Mouse (Mus musculus) 3T3-L1 (cell line): ENCODE measurements around the gene Rnf150.

Experiments
- DNase-seq: peaks from one replicate; pipeline ENCODE4 v3.0.0-alpha.2; 2015; ENCODE audit warnings: low read depth, low spot score

Rnf150 gene

GRCm38 (mm10) chr8:82939912-82940311 is 76.8 kb downstream of the Rnf150 start:
- peak; percentile 71 for DNase-seq

GRCm38 (mm10) chr8:82943223-82944006 is 80.3 kb downstream of the Rnf150 start:
- peak; percentile 92 for DNase-seq

GRCm38 (mm10) chr8:82945867-82946266 is 82.7 kb downstream of the Rnf150 start:
- no peak for DNase-seq

GRCm38 (mm10) chr8:82946658-82947057 is 83.5 kb downstream of the Rnf150 start:
- DNase-seq = peak; percentile 40

GRCm38 (mm10) chr8:82955162-82955754 is 92.1 kb downstream of the Rnf150 start:
- no peak for DNase-seq

- no peak for DNase-seq
Measured at GRCm38 (mm10) chr8:82959491-82959890, 96.3 kb downstream of the Rnf150 start.

GRCm38 (mm10) chr8:82959980-82960610 is 96.9 kb downstream of the Rnf150 start:
- peak; percentile 44 for DNase-seq

GRCm38 (mm10) chr8:82964537-82964936 is 101.4 kb downstream of the Rnf150 start:
- no peak for DNase-seq

GRCm38 (mm10) chr8:82967879-82968678 is 104.9 kb downstream of the Rnf150 start:
- DNase-seq = peak; percentile 88

GRCm38 (mm10) chr8:82969967-82970366 is 106.8 kb downstream of the Rnf150 start:
- DNase-seq = peak; percentile 31

- DNase-seq = no peak
Measured at GRCm38 (mm10) chr8:82972812-82973211, 109.7 kb downstream of the Rnf150 start.

- no peak for DNase-seq
Measured at GRCm38 (mm10) chr8:82973331-82973730, 110.2 kb downstream of the Rnf150 start.

- peak; percentile 79 for DNase-seq
Measured at GRCm38 (mm10) chr8:82981244-82981855, 118.2 kb downstream of the Rnf150 start.

- peak; percentile 33 for DNase-seq
Measured at GRCm38 (mm10) chr8:82982873-82983272, 119.7 kb downstream of the Rnf150 start.

GRCm38 (mm10) chr8:82983301-82983700 is 120.1 kb downstream of the Rnf150 start:
- DNase-seq = no peak

GRCm38 (mm10) chr8:82992093-82992492 is 128.9 kb downstream of the Rnf150 start:
- DNase-seq = no peak

- no peak for DNase-seq
Measured at GRCm38 (mm10) chr8:82995727-82996438, 132.7 kb downstream of the Rnf150 start.

GRCm38 (mm10) chr8:82996843-82997242 is 133.7 kb downstream of the Rnf150 start:
- no peak for DNase-seq

- no peak for DNase-seq
Measured at GRCm38 (mm10) chr8:82998778-82999177, 135.6 kb downstream of the Rnf150 start.

GRCm38 (mm10) chr8:83003187-83003586 is 140.0 kb downstream of the Rnf150 start:
- DNase-seq = no peak

- peak; percentile 18 for DNase-seq
Measured at GRCm38 (mm10) chr8:83009481-83009880, 146.3 kb downstream of the Rnf150 start.
